Mouse (Mus musculus) cerebellum, postnatal 4 days (tissue): ENCODE results near the gene Ptgir.
A peak's percentile ranks its signal among the peaks of the same experiment; 100 is the strongest.

ENCODE experiments used
- DNase-seq, 2 experiments: peaks; one replicate each; pipeline ENCODE4 v3.0.0; 2022; ENCODE audit warnings: low spot score in 2 of 2, mixed read lengths in 1 of 2

Ptgir gene

DNA sequence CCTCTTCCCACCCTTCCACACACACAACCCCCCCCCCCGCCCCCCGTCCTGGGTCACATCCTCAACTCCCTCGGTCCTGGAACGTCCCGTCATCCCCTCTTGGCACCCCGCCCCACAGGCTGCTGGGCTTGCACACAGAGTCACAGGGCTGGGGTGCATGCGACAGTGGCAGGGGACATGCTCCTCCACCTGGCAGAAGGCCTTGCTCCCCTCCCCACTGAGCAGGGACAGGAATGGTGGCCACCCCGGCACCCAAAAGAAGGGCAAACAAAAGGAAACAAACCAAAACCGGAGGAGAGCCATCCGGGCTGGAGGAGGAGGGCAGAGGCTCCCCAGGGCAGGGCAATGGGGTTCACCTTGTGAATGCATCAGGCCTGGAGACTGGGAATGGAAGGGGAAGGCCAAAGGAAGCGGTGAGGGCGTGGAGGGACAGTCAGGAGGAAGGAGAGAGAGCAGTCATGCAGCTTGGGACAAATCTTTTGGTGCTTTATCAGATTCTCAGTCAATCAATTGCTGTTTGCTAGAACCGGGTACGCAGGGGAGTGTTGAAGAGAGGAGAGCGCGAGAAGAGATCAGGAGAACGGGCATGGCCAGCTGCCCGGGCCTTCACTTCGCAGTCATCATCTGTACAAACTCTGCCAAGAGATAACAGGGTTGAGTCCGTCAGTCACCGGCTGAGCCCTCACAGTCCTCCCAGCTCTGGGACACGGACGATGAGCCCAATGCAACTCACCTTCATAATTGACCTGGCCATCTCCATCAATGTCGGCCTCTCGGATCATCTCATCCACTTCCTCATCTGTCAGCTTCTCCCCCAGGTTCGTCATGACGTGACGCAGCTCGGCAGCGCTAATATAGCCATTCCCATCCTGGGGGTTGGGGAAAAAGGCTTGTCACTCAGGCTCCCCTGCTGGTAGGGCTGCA is 10.3 kb downstream of the Ptgir start:
- DNase-seq: peak in 1 of 2 experiments; percentile 33

DNA sequence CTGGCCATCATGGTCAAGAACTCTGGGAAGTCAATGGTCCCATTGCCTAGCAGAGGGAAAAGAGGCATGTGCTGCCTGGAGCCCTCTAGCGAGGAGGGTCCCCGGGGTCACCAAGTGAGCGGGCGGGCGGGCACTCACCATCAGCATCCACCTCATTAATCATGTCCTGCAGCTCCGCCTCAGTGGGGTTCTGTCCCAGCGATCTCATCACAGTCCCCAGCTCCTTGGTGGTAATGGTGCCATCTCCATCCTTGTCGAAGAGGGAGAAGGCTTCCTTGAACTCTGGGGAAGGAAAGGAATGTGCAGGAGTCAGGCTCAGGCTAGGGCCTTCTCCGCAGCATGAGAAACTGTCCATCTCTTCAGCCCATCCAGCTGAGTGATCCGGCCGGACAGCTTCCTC is 11.2 kb downstream of the Ptgir start:
- no peak for DNase-seq

DNA sequence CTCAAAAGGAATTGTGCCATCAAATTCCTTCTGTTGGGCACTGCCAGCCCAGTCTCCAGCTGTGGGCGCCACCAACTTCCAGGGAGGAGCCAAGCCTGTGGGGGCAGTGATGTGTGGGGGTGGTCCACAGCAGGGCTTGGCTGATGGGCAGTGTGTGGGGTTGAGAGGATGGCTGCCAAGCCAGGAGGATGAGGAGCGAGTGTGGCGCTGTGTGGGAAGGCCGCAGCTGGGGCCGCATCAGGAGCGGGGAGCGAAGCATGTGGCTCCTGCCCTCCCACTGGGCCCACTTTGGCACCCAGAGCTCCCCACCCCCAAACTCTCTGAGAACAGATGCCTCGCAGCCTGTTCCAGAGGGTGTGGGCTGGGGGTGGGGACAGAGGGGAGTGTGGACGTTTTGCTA is 11.7 kb downstream of the Ptgir start:
- DNase-seq: peak in 1 of 2 experiments; percentile 63

DNA sequence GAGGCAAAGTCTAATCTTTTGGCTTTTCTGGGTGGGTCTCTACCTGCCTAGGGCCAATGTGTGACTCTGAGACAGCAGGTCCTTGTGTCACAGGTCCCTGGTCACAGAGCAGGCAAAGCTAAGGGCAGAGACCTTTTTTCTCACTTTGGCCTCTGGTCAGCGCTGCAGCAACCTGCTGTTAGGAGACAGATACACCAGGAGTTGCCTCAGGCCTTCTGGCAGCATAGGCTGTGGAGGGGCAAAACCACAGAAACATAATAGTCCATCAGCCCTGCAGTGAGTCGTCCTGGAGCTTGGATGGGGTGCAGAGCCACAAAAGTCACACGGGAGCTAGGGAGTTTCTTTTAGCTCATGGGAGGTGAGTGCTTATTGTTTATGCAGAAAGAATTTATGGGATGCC is 12.4 kb downstream of the Ptgir start:
- DNase-seq: no peak

DNA sequence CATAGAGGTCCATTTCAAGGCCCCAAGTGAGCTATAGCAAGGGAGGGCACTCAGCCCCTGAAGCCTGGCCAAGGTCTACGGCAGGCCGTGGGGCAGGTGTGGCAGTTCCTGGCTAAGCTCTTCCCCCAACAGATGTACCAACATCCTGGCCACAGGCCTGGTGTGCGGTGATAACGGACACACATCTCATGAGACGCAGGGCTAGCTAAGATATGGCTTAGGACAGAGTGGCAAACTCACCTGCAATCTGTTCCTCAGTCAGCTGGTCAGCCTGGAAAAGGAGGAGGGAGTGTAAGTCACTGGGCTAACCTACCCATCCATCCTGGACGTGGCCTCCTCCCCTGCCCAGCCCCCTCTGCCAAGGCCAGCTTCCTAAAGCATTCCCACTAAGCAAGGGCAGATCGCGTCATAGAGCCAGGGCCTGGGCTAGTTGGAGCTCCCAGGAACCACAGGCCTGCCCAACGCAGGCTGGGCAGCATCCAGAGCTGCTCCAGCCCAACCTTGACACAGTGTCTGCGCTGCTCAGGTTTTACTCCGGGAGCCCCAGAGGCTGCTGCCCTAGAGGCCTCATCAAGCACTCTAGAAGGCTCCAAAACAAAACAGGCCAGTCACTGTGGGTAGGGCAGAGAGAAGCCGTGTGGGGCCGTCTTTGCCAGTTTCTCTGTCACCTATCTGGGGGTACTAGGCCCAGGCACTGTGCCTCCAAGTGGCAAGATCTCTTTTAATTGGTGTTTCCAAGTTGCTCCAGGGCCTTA is 13.3 kb downstream of the Ptgir start:
- no peak for DNase-seq

DNA sequence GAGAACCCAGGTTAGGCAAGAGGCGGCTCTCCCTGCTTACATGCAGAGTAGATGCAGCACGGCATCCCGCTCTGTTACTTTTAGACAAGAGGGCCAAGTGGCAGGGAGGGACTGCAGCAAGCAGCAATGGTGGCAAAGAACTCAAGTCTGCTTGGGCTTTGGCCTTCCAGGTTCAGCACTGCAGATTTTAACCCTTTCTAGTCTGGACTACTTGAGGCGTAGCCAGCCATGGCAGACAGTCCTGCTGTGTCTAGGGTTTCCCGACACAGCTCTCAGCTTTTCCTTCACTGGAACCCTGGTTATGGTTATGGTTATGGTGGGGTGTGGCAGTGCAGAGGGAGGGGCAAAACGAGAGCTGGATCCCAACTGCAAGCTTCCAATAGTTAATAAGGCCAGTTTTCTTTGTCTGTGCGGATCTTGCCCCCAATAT is 13.9 kb downstream of the Ptgir start:
- DNase-seq: no peak

DNA sequence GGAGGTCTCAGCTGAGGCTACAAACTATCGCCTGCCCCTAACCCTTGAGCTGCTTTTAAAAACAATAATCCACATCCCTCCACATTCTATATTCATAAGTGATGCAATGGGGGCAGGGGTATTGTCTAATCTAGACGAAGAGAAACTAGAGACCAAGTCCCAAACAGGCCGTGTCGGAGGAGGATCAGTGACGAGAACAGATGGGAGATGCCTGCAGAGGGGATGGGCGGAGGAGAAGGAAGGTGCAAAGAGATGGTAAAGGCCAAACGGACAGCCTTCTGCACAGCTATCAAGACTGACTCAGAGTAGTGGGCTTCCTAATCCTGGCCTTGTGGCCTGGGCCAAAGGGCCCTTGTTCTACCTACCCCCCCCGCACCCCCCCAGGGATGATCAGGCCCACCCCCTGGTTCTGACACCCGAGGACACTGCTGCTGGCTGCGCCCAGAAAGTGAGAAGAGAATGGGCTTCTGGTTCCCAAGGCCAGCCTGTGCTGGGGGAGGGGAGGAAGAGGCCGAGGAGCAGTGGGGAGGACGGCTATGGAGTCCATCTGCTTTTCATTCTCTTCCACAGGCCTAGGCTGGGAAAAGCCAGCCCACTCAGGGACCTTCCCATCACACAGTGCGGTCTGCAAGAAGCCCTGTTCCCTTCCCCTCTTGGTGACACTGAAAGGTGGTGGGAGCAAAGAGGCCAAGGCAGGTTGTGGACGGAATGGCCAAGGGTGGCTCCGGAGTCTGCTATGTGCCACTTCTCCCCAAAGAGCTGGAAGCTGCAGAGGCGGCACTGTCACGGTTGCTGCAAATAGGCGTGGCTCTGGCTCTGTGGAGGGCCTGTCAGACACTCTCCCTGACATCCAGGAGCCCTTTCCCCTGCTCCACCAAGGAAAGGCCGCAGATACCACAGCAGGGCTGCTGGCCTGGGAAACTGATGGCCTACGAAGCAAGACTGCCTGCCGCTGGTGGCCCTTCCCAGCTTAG is 14.8 kb downstream of the Ptgir start:
- DNase-seq: peak in 1 of 2 experiments; percentile 33

DNA sequence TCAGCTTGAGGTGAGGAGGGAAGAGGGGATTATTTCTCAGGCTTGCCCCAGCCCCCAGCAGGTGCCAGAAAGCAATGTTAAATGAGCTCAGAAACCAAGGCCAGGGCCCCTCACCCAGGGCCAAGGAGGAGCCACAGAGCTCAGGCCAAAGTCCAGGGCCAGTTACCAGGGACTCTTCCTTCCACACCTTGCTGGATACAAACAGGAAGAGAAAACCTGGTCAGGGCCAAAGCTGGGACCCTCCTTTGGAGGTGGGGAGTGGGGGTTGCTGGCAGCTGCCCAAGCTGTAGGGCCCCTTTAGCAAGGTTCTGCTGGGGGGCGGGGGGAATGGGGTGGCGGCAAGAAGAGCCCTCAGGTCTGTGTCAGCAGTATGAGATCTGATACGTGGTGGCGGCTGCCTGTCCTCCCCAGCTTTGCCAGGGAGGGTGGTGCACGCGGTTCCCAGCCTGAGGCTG is 15.6 kb downstream of the Ptgir start:
- no peak for DNase-seq

DNA sequence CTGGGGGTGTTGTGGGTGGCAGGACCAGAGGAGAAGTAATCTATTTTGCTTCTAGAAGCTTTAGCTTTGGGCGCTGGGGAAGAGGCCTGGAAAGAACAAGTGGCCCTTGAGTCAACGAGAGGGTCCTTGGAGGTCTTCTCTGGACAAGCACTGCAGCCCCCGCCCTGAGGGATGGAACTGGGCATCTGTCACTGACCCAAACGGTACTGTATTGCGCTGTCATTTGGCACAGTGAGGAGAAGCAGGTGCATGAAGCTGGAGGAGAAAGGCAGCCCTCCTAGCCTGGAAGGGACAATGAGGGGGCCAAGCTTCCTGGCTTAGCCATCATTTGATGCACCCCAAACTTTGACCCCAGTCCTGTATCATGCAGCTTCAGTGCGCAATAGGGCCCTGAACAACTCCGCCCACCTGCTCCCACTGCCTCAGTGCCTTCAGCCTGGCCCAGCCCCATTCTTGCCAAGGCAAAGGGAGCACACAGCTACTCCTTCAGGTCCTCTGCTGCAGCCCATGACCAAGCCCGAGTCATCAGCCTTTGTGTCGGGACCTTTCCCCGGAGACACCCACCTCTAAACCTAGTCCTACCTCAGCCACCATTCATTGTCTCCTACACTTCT is 16.2 kb downstream of the Ptgir start:
- peak in 1 of 2 experiments; percentile 24 for DNase-seq

DNA sequence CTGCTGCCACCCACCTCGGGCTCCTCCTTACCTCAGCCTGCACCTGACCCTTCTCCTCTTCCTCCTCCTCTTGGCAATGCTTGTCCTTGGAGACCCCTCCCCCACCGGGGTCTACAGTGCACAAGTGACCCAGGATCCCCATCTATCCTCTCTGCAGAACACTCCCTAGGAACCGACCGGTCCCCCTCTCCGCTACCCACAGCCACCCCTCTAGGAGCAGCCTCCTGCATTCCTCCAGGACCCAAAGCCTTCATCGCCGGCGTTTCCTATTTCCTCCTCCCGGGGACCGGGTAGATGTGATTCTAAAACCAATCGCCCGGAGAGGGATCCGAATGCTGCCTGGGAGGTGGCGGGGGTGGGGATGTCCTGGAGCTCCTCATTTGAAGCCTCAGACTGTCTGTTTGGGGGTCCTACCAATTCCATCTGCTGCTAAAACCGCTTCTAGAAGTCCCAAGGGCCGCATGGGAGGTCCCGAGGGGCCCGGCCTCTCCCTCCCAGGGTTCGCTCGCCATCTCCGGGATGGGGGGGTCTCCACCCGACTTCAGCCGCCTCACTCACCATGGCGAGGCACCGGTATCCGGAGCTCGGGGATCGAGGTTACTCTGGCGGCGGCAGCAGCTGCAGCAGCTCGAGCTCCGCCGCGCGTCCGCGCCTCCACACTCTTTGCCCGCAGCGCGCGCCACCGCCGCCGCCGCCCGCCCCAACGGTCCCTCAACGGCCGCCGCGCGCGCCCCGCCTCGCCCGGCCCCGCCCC is 17.2 kb downstream of the Ptgir start:
- DNase-seq: peak in 1 of 2 experiments; percentile 47

DNA sequence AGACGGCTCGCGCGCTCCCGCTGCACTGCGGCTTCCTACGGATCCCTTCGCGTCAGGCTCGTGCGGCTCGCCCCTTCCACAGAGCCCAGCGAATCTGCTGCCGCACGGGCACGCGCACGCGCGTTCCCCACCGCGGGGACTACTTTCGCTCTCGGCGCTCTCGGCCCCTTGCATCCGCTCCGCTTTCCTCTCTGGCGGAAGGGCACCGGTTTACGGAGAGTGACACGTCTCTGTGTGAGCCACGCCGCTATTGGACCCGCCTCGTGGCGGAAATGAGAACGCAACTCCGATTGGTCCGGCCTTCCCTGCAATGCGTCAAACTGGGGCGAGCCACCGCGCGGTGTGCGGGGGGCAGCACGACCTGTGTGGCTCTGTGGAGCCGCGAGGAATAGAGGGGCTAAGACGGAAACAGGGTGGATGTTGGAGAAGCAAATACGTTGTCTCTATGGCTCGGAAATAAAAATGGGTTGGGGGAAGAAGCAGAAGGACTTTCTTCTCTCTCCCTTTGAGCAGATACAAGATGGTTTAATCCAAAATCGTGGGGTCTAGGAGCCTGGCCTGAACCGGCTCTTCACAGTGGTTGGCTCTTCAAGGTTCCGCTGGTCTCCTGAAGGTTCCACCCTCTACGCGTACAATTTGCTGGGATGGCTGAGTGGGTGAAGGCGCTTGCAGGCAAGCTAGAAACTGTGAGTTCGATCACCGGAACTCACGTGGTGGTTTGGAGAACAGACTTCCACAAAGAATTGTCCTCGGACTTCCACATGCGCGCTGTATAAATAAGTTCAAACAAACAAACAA is 17.9 kb downstream of the Ptgir start, which contains the start of gene Calm3:
TSS of gene Calm3 (minus strand) at position 78 of the 798 bp plus-strand sequence.
- peak; percentile 99 to 100 for DNase-seq

DNA sequence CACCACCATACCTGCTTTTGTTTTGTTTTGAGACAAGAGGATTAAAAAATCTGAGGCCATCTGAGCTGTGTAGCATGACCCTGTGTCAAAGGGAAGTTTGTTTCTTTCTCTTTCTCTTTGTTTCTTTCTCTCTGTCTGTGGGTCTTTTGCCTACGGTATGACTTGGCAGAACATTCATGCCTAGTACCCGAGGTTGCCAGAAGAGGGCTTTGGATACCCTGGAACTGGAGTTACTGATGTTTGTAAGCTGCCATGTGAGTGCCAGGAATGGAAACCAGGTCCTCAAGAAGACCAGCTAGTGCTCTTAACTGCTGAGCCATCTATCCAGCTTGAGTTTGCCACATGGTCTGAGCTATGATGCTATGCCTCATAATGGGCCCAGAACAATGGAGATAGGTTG is 22.1 kb downstream of the Ptgir start:
- no peak for DNase-seq

DNA sequence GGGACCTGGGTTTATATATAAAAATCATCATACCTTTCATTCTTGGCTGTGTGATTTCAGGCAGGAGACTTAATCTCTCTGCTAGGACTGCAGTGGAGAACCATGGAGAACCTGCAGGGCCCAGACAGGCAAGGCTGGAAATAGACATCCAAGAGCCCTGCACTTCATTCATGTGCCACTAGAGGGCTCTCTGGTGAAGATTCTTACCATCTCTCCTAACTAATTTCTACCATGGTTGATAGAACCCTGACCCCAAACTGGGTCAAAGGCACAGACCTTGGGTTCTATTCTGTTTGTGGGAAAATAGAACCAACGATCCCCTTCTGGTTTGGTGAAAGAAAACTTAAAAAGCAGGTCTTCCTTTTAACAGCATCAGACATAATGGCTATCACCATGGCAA is 24.6 kb downstream of the Ptgir start:
- peak in 1 of 2 experiments; percentile 79 for DNase-seq

DNA sequence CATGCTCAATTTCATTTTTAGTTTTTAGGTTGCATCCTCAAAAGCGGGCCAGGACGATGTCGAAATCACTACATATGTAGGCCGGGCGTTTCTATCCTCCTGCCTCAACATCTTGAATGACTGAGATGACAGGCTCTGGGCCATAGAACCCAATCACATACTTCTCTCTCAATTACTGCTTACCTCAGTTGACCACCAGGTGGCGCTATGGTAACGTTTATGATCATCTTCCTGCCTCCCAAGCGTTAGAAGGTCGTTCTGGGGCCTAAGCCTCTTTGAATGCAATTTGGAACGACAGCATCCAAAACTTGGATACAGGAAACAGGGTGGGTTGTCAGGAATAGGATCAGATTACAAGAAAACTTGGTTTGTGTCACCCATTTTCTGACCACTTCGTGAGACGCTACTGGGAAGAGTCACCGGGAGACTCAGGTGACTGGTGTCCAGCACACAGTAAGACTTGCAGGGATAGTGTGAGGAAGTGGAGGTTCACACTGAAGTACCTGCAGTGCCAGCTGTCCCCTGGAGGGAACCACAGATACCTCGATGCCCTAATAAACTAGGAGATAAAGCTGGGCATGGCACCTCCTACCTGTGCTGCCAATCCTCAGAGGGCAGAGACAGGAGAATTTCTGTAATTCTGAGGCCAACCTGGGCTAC is 25.8 kb downstream of the Ptgir start:
- DNase-seq: peak; percentile 81 to 91

DNA sequence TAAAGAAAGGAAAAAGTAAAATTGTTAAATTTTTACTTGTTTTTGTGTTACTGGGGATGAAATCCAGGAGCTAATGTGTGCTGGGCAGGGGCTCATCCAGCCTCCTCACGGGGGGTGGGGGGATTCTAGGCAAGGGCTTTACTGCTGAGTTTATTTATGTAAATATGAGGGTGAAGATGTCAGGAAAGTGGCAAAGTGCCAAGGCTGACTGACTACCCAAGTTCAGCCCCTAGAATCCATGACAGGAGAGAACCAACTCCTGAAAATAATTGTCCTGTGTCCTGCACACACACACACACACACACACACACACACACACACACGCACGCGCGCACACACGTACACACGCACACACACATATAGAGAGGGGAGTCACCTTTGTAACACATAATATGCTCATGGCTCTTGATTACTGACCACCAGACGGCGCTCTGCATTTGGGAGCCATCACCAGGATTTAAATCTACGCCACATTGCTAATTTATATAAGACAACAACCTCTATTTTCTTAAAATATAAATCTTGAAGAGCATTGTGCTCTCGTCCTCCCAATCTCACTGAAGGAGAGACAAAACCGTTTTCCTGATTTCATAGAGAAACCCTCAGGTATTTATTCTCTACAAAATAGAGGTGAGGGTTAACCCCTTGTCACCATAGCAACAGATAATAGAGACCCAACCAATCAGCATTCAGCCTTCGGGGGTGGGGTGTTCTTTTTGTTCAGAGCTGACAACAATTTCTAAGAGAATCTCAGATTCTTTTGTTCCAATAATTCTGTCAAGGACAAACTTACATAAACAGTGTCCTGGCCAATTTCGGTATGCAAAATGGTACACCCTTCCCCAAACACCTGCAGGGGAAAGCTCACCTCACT is 26.7 kb downstream of the Ptgir start:
- DNase-seq: peak in 1 of 2 experiments; percentile 69

DNA sequence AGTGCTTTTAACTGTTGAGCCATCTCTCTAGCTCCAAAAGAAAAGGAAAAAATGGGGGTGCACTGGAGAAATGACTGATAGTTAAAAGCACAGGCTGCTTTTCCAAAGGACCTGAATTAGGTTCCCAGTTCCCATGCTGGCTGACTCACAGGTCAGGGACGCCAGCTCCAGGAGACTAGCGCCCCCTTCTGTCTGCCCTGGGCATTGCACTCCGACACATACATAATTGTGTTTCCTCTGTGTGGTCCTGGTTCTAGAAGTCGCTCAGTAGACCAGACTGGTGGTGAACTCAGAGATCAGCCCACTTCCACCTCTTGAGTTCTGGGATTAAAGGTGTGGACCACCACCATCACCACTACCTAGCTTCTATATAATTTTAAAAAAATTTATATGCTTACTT is 31.0 kb downstream of the Ptgir start:
- peak in 1 of 2 experiments; percentile 46 for DNase-seq

DNA sequence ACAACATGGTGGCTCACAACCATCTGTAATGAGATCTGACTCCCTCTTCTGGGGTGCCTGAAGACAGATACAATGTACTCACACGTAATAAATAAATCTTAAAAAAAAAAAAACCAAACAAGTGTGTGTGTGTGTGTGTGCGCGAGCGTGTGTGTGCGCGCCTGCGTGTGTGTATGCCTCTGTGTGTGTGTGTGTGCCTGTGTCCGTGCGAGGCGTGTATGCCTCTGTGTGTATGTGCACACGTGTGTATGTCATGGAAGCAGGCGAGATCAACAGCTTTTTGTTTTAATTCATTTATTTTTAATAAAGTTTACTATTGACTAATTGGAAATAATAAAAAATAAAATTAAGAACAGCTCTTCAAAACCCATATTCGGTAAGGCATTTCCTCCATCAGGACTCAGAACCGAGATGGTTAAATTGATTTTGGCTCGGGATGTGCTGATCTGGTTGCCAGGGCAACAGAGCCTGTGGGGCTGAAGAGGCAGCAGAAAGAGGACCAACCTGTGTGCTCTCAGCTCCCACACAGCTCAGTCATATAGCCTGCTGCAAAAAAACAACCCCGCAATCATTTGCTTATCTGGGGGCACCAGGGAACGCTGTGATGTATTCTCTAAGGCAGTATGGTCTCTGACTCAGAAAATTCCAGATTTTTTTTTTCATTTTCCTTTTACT is 32.0 kb downstream of the Ptgir start:
- peak in 1 of 2 experiments; percentile 56 for DNase-seq
